8 mouse cellular contexts compared by ENCODE assay signal in the genomic region with DNA sequence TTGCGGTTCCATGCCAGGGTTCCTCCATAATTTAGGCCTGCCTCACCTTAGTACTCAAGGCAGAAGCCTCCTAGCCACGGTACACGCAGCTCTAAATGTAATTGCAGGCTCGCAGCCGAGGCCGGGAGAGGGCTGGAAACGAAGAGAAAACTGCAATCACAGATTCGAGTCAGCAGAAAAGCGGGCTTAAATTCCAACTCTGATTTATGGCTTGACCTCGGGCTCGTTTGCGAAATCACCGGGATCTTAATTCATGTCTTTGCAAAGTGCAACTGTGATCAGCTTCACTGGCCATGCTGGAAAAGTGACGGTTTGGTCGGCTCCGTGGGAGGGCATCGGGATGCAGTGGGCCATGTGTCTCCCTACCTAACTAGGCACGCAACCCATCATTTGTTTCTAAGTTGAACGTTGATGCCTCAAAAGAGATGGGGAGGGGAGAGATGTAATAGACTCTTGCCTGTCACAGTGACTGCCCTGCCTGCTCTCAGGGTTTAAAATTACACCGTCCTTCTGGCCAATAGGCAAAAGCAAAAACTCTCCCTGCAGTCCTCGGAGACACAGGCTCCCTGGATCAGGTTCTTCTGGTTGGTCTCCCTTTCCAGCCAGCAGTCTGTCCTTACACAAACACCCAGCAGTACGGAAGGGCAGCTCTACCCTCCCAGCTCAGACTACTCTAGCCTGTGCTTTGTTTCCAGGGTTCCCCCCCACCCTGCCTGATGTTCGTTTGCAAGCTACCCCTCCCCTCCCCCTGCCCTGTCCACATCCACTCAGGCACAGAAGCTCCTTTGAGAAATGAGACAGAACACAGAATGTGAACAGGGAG.
DNase-seq lines count a peak whose midpoint lies in the region; ATAC-seq lines count a peak whose summit lies in the region.

No protein-coding gene starts in this region.

- H3K9me3 ChIP-seq in hindbrain, embryonic 15.5 days = no peaks in the 10 kb centered on the region
- H3K9me3 ChIP-seq in midbrain, embryonic 15.5 days = no peaks in the 10 kb centered on the region

- WGBS in hindbrain, embryonic 15.5 days = 32% methylated on average over 23 of the region's 23 CpGs
- 40% methylated on average over 23 of the region's 23 CpGs for WGBS in midbrain, embryonic 15.5 days

- H3K27ac ChIP-seq in hindbrain, embryonic 15.5 days (replicated peaks) = no peak overlapping the region
- H3K27ac ChIP-seq in midbrain, embryonic 15.5 days = peak overlapping the region; percentile 23

- H3K4me1 ChIP-seq in hindbrain, embryonic 15.5 days (replicated peaks) = peaks cover 18% of the 10 kb centered on the region
- H3K4me1 ChIP-seq in midbrain, embryonic 15.5 days = peaks cover 17% of the 10 kb centered on the region

- H3K27me3 ChIP-seq in hindbrain, embryonic 15.5 days = no peaks in the 10 kb centered on the region
- H3K27me3 ChIP-seq in midbrain, embryonic 15.5 days (replicated peaks) = no peaks in the 10 kb centered on the region

- H3K36me3 ChIP-seq in hindbrain, embryonic 15.5 days = no peaks in the 10 kb centered on the region
- no peaks in the 10 kb centered on the region for H3K36me3 ChIP-seq in midbrain, embryonic 15.5 days (replicated peaks)

- DNase-seq in heart, adult 11 months = peak; percentile 94
- DNase-seq in heart, postnatal 25 days (ENCODE audit: low spot score) = no peak
- DNase-seq in forelimb bud, embryonic 11.5 days (ENCODE audit: low read depth, low spot score) = peak; percentile 57
- DNase-seq in liver = peak; percentile 28
- no peak for DNase-seq in left cerebral cortex, adult 9 months (ENCODE audit: low spot score in 2 of 2)
- no peak for DNase-seq in left cerebral cortex, postnatal 4 days

- ATAC-seq in hindbrain, embryonic 15.5 days (ENCODE audit: low FRiP score, low read depth) = peak; percentile 57
- ATAC-seq in midbrain, embryonic 15.5 days (replicated peaks) = peak; percentile 76

- no peak overlapping the region for H3K4me3 ChIP-seq in hindbrain, embryonic 15.5 days
- peak overlapping the region; percentile 6; the same call in 1 of the 2 replicates for H3K4me3 ChIP-seq in midbrain, embryonic 15.5 days

- H3K9ac ChIP-seq in hindbrain, embryonic 15.5 days = no peak overlapping the region
- no peak overlapping the region for H3K9ac ChIP-seq in midbrain, embryonic 15.5 days

- intact Hi-C loops in heart, postnatal 25 days (cut with DNase I) = loop anchor here (10.0 kb wide), 1 partner anchor 117 kb away; the partner anchor contains the start of gene Lrrc1
- intact Hi-C loops in left cerebral cortex, postnatal 4 days (cut with DNase I) = no loop called here

- peak overlapping the region; percentile 41 for H3K4me2 ChIP-seq in hindbrain, embryonic 15.5 days
- peak overlapping the region; percentile 34 for H3K4me2 ChIP-seq in midbrain, embryonic 15.5 days

Comparison
In these comparisons a context has a peak if more than half of its experiments do, and no peak if none do; other contexts are left out.
1. DNase-seq: peak in heart, adult 11 months (single experiment), forelimb bud, embryonic 11.5 days (single experiment) and liver (single experiment); none in heart, postnatal 25 days (single experiment), left cerebral cortex, adult 9 months (0 of 2) and left cerebral cortex, postnatal 4 days (single experiment).